Mouse (Mus musculus) testis, adult 2 months (tissue): ENCODE results near the gene Pfn3. TPM values are rescaled to one million over a fixed set of nuclear protein-coding genes. Genes with fewer than 3 reads are reported as not detected.
"Not testable (repeated sequence)": the region's sequence is repeated elsewhere in the genome, so short reads cannot be mapped to it uniquely, and the experiment has no call there.

Experiments used
- H3K27ac ChIP-seq: fragments of 200-500 bp; 2 replicates; pipeline ENCODE4 v1.5.1; 2012; ENCODE audit warnings: low read depth, low read length; ENCODE audit not compliant: control insufficient read depth, insufficient read depth
- H3K27me3 ChIP-seq: fragments of 200-500 bp; 2 replicates; pipeline ENCODE4 v1.6.1; 2012; ENCODE audit warnings: mild to moderate bottlenecking, low read length, moderate library complexity; ENCODE audit not compliant: control insufficient read depth, insufficient read depth
- H3K36me3 ChIP-seq: fragments of 200-500 bp; 2 replicates; pipeline ENCODE4 v1.6.1; 2012; ENCODE audit warnings: mild to moderate bottlenecking, low read length; ENCODE audit not compliant: control insufficient read depth, insufficient read depth
- H3K4me1 ChIP-seq: fragments of 200-500 bp; 2 replicates; pipeline ENCODE4 v1.6.1; 2012; ENCODE audit warnings: low read length; ENCODE audit not compliant: control insufficient read depth, insufficient read depth
- H3K4me3 ChIP-seq: fragments of 200-500 bp; 2 replicates; pipeline ENCODE4 v1.5.1; 2012; ENCODE audit warnings: low read depth, mild to moderate bottlenecking, low read length, moderate library complexity, mixed read lengths; ENCODE audit not compliant: control insufficient read depth
- CTCF ChIP-seq: fragments of 200-500 bp; IDR thresholded peaks from 2 replicates; pipeline ENCODE4 v1.5.1; 2012; ENCODE audit warnings: low read depth, mild to moderate bottlenecking, inconsistent platforms, low read length, moderate library complexity; ENCODE audit not compliant: control insufficient read depth, insufficient read depth, insufficient replicate concordance
- POLR2A ChIP-seq: fragments of 200-500 bp; IDR thresholded peaks from 2 replicates; pipeline ENCODE4 v1.6.1; 2012; ENCODE audit warnings: low read depth, mild to moderate bottlenecking, inconsistent platforms, low read length, moderate library complexity; ENCODE audit not compliant: control insufficient read depth
- polyA plus RNA-seq: library from polyadenylated mRNA; depleted of rRNA; stranded (reverse); fragments of >200 nt; gene quantifications from 2 replicates; pipeline ENCODE4 v1.2.3, GENCODE M21; 2012

Gene Pfn3
- polyA plus RNA-seq, 1 experiment = 279 TPM

DNA sequence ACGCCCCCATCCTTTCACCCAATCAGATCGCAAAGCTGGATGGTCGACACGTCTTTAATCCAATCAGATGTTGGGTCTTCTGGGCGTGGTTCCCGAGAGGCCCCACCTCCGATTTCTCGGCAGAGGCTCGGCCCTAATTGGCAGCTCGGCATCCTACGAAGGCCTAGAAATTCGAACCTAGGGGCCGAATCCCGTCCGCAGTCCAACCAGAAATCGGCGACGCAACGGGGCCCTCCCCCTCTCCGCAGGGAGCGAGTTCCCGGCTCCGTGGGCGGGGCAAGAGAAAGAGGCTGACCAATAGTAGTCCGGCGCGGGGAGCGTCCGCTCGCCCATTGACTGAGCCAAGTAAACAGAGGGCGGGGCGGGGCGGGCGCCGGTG, 29.9 kb upstream of the Pfn3 start, which contains the start of gene Grk6:
Gene Grk6, plus strand, starts transcription at position 136 of the 379 bp plus-strand sequence.
- Histone ChIP-seq H3K27me3 (no peaks in the 10 kb centered on the region), H3K36me3 (no peaks in the 10 kb centered on the region), H3K4me1 (peaks cover 12% of the 10 kb centered on the region), H3K27ac (peak within 1 kb of the TSS; percentile 81), H3K4me3 (peak within 1 kb of the TSS; percentile 90)
- no peak for TF ChIP-seq CTCF
- no peak; the same call in 1 of the 2 replicates for TF ChIP-seq POLR2A

DNA sequence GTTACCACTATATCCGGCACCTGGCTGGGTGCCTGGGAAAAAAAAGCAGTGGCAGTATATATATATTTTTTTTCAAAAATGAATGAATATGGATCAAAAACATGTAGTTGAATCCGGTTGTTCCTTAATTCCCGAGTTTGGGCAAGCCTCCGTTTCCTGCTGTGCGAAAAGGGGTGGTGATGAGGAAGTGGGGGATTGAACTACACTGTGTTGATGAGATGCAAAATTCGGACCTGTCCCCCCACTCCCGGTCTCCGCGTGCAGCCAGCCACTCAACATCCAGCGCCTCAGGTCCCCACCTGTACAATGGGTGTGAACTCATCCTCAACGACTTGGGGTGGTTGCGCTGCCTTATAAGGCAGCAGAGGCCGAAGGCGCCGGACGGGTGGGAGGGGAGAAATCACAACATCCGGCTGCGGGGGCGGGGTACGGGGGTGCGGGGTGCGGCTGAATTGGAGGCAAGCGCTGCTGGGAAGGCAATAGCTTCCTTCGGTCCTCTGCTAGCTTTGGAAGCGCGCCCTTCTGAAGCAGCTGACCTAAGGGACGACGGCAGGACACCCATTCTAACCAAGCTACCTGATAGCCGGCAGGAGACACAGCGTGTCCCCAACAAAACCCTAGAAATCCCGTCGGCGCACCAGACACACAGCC, 29.4 kb upstream of the Pfn3 start:
- no peak for TF ChIP-seq CTCF
- peak; percentile 77 for TF ChIP-seq POLR2A
- H3K4me1 ChIP-seq = peaks cover 12% of the 10 kb centered on the region

DNA sequence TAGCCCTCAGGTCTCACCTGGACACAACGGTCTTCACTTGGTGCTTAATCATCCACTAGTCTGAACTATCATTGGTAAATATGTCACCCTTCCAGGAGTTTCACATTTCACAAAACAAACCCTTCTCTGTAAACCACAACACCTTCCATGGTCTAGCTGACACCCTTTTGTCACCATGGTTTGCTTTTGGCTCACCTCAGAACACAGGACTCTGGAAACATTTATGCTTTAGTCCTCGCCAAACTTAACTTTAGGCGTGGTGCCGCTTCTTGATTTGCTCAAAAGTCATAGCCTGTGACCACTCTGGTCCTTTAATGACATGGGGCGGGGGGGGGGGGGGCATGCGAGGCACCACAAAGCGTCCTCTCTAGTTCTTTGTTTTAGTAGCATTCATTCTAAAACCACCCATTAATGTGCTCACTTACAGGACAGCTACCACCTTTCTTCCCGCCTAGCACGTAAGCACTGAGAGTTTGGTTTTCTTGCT, 28.8 kb upstream of the Pfn3 start:
- Histone ChIP-seq H3K4me3 (no peak overlapping the region), H3K36me3 (no peaks in the 10 kb centered on the region), H3K27me3 (no peaks in the 10 kb centered on the region), H3K4me1 (peaks cover 12% of the 10 kb centered on the region), H3K27ac (no peak overlapping the region)
- TF ChIP-seq POLR2A (no peak), CTCF (no peak)

More for the DNA sequence above, 29.4 kb upstream of the Pfn3 start:
- Histone ChIP-seq H3K27ac (peak overlapping the region; percentile 72), H3K4me3 (peak overlapping the region; percentile 90), H3K36me3 (no peaks in the 10 kb centered on the region), H3K27me3 (no peaks in the 10 kb centered on the region)

DNA sequence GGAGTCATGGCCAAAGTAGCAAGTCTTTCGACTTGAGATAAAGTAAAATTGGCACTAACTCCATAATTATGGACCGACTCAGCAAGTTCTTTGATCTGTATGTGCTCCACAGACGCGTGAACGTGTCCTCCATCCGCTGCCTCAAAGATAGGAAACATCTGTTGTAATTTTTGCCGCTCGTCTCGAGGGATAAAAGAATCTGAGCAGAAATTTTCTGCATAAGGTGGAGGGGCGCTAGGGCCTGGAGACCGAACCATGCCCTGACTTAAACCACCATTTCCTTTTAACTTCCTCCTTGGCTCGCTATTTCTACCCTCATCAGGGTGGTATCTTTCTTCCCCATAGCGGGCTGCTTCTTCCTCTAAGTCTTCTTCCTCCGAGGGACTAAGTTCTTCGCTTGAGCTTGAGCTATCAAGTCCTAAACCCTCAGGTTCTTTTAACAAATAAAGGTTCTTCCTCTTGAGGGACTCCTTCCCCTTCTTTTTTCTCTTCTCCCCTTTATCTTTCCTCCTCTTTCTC, 22.1 kb upstream of the Pfn3 start:
- not testable (repeated sequence) for H3K27me3 ChIP-seq, H3K27ac ChIP-seq, H3K4me3 ChIP-seq, H3K4me1 ChIP-seq, H3K36me3 ChIP-seq

DNA sequence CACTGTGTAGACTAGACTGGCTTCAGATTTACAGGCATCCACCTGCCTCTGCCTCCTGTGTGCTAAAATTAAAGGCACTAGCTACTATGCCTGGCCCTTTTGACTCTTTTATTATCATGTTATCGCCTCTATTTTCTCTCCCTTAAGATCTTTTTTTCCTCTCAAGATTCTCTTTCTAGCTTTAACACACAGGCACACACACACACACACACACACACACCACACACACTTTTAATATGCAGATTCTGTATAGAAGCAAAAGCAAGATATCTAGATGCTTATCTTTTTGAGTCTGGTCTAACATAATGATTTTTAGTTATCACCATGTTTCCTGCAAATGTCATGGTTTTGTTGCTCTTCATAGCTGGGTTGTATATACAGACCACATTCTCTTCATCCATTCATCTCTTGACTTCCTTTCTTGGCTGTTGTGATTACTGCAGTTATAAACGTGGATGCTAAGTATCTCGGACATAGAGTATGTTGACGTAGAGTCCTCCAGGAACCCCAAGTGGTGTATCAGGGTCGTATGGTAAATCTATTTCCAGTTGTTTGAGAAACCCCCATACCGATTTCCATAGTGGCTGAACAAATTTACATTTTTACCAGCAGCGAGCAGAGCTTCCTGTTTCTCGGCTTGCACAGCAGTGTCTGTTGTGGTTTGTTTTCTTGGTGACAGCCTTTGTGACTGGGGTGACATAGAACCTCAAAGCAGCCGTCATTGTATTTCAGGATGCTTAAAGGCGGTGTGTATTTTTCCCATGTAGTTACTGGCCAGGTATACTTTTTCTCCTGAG, 17.1 kb upstream of the Pfn3 start:
- Histone ChIP-seq H3K27ac (no peak overlapping the region), H3K4me3 (no peak overlapping the region), H3K36me3 (no peaks in the 10 kb centered on the region), H3K27me3 (no peaks in the 10 kb centered on the region), H3K4me1 (peaks cover 3% of the 10 kb centered on the region; the same call in 1 of the 2 replicates)
- TF ChIP-seq POLR2A (no peak), CTCF (no peak)

DNA sequence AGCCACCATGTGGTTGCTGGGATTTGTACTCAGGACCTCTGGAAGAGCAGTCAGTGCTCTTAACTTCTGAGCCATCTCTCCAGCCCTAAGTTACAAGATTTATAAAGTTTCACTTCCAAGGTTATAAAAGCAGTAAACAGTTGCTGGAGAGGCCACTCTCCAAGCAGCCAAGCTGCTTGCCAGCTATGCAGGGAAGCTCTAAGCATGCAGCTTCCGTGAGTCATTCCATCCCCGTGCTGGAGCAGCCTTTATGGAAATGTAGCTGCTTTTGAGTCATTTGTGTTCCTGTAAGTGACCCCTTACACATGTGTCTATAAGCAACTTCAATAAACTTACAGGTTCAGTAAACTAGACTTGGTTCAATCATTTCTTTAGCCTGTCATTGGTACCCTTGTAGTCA, 15.5 kb upstream of the Pfn3 start:
- Histone ChIP-seq H3K27me3 (no peaks in the 10 kb centered on the region), H3K27ac (no peak overlapping the region), H3K4me1 (peaks cover 3% of the 10 kb centered on the region; the same call in 1 of the 2 replicates), H3K36me3 (no peaks in the 10 kb centered on the region), H3K4me3 (no peak overlapping the region)
- TF ChIP-seq CTCF (no peak), POLR2A (no peak)

DNA sequence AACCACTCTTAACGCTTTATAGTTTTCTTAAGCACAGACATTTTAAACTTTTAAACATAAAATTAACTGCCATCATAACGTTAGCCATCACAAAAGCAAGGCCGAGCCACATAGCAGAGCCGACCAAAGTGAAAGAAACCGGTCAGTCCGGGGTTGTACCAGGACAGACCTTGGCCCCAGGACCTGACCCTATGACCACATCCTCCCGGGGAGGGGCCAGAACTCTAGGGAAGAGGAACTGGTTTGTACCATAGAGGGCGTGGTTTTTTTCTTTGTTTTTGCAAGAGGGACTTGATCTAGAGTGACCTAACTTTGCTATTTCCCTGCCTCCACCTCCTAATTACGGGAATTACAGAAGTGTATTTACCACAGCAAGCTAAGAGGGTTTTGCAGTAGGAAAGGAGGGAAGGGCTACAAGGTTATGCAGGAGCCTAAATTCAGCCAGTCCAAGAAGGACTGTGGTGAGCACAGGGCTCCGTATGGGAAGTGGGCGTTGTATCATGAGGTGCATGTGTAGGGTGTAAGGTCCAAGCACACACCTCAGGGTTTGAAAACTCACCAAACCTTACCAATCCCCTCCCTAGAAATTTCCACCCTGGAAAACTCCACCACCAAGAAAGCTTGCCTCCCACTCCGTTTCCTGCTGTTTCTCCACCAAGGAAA, 14.3 kb upstream of the Pfn3 start:
- H3K27ac ChIP-seq = peak overlapping the region; percentile 85
- no peaks in the 10 kb centered on the region for H3K36me3 ChIP-seq
- no peaks in the 10 kb centered on the region for H3K27me3 ChIP-seq
- TF ChIP-seq POLR2A (no peak), CTCF (no peak)
- H3K4me1 ChIP-seq = peaks cover 3% of the 10 kb centered on the region; the same call in 1 of the 2 replicates
- H3K4me3 ChIP-seq = no peak overlapping the region
